Mouse (Mus musculus): ENCODE results near the gene Syt13. TPM values are rescaled to one million over a fixed set of nuclear protein-coding genes. Genes with fewer than 3 reads are reported as not detected.

Gene Syt13
- polyA plus RNA-seq, 1 experiment: 125 TPM

DNA sequence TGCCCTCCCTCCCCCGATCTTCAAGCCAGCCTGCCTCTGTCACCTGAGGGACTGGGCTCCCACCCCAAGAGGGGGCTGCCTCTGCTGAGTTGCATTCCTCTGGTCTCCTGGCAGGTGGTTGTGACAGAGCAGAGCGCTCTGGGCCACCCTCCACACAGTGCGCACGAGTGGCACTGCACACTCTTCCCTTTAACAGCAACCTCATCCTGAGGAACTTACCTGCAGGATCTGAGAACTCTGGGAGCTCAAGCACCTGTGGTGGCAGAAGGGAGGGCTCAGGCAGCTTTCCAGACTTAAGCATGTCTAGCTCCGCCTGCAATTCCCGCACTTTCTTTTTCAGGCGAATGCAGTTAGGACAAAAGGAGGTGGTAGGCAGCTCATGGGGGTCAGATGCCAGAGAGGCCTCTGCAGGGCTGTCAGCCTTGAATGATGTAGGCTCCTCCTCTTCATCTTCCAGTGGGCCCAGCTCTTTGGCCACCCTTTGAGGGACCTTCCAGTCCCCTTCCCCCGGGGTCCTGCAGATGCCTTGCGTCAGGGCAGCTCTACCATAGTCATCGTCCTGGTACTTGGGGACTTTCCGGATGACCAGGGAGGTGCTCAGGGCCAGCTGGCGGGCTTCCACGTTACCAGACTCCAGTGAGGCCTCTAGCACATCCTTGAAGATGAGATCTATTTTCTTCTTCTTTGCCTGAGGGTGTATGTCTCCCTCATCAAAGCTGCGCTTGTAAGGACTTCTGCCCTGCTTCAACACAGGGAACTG, 60.3 kb downstream of the Syt13 start:
- Histone ChIP-seq H3K79me2 (ENCODE audit: control insufficient read depth, insufficient read depth) (no peaks in the 10 kb centered on the region), H3ac (ENCODE audit: control insufficient read depth, insufficient read length, low read depth) (no peak overlapping the region), H3K36me3 (ENCODE audit: control insufficient read depth, insufficient read depth) (no peaks in the 10 kb centered on the region), H3K79me3 (ENCODE audit: low read depth) (no peaks in the 10 kb centered on the region), H3K27me3 (ENCODE audit: control insufficient read depth, insufficient read depth, insufficient read length) (no peaks in the 10 kb centered on the region), H3K4me3 (ENCODE audit: insufficient read depth, poor library complexity, severe bottlenecking) (no peak overlapping the region)
- TF ChIP-seq MYOD1 (IDR thresholded peaks at IDR 0.05; ENCODE audit: control insufficient read depth, insufficient read length, low read depth) (no peak), CTCF (IDR thresholded peaks at IDR 0.05; ENCODE audit: control insufficient read depth, insufficient read depth, insufficient read length) (no peak), CEBPB (IDR thresholded peaks at IDR 0.05; ENCODE audit: low read depth) (no peak), FOSL1 (IDR thresholded peaks at IDR 0.05; ENCODE audit: insufficient read depth, low read length, poor library complexity, severe bottlenecking) (no peak), USF1 (IDR thresholded peaks at IDR 0.05; ENCODE audit: low read depth) (no peak), MAX (IDR thresholded peaks at IDR 0.05) (no peak), MYOG (IDR thresholded peaks at IDR 0.05; ENCODE audit: control insufficient read depth, extremely low read depth, insufficient read length) (no peak)

- H3K36me3 ChIP-seq (ENCODE audit: control insufficient read depth, insufficient read depth): no peaks in the 10 kb centered on the region
- no peaks in the 10 kb centered on the region for H3K79me2 ChIP-seq (ENCODE audit: control insufficient read depth, insufficient read depth)
- no peak for TF ChIP-seq FOSL1 (IDR thresholded peaks at IDR 0.05; ENCODE audit: insufficient read depth, low read length, poor library complexity, severe bottlenecking)
- no peak for TF ChIP-seq MYOD1 (IDR thresholded peaks at IDR 0.05; ENCODE audit: control insufficient read depth, insufficient read length, low read depth)
- no peak for TF ChIP-seq MYOG (IDR thresholded peaks at IDR 0.05; ENCODE audit: control insufficient read depth, extremely low read depth, insufficient read length)
- TF ChIP-seq CEBPB (IDR thresholded peaks at IDR 0.05; ENCODE audit: low read depth): no peak
- TF ChIP-seq CTCF (IDR thresholded peaks at IDR 0.05; ENCODE audit: control insufficient read depth, insufficient read depth, insufficient read length): no peak
- TF ChIP-seq USF1 (IDR thresholded peaks at IDR 0.05; ENCODE audit: low read depth): no peak
- TF ChIP-seq MAX (IDR thresholded peaks at IDR 0.05): no peak
- no peak overlapping the region for H3K4me3 ChIP-seq (ENCODE audit: insufficient read depth, poor library complexity, severe bottlenecking)
- H3ac ChIP-seq (ENCODE audit: control insufficient read depth, insufficient read length, low read depth): no peak overlapping the region
- no peaks in the 10 kb centered on the region for H3K79me3 ChIP-seq (ENCODE audit: low read depth)
- H3K27me3 ChIP-seq (ENCODE audit: control insufficient read depth, insufficient read depth, insufficient read length): no peaks in the 10 kb centered on the region
These were observed 65.3 kb downstream of the Syt13 start for GRCm38 (mm10) chr2:92980165-92980564.

DNA sequence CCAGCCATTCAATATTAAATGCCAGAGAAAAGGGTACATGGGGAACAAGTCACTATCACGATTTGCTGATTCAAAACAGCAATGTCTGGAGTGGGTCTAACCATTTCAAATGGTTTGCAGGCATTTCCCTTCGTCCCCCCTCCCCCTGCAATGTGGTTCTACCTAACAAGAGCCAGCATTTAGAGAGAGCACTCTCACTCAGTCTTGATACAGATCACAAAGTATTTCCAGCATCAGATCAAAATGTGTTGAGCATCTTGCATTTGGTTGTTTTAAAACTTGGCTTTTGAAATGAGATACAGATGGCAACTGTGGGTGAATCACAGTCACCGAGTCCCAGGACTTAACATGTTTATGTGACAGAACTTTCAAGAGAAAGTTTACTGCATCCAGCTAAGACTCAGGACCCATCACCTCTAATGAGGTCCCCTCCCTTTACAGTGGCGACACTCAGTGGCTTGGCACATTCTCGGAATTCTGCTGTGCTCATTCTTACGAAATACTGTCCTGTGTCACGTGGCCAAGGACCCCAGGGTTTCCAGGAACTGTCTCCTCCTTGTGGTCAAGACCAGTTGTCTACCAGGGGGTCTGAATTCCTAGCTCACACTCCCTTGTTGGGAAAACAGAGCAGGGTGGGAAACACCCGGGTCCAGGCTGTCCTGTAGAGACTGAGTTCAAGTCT, 67.8 kb downstream of the Syt13 start:
- H3K27me3 ChIP-seq (ENCODE audit: control insufficient read depth, insufficient read depth, insufficient read length): no peaks in the 10 kb centered on the region
- H3K79me2 ChIP-seq (ENCODE audit: control insufficient read depth, insufficient read depth): no peaks in the 10 kb centered on the region
- TF ChIP-seq FOSL1 (IDR thresholded peaks at IDR 0.05; ENCODE audit: insufficient read depth, low read length, poor library complexity, severe bottlenecking) (no peak), MYOD1 (IDR thresholded peaks at IDR 0.05; ENCODE audit: control insufficient read depth, insufficient read length, low read depth) (no peak), CEBPB (IDR thresholded peaks at IDR 0.05; ENCODE audit: low read depth) (peak; percentile 84), MYOG (IDR thresholded peaks at IDR 0.05; ENCODE audit: control insufficient read depth, extremely low read depth, insufficient read length) (no peak), CTCF (IDR thresholded peaks at IDR 0.05; ENCODE audit: control insufficient read depth, insufficient read depth, insufficient read length) (no peak), MAX (IDR thresholded peaks at IDR 0.05) (no peak), USF1 (IDR thresholded peaks at IDR 0.05; ENCODE audit: low read depth) (peak; percentile 93)
- no peak overlapping the region for H3K4me3 ChIP-seq (ENCODE audit: insufficient read depth, poor library complexity, severe bottlenecking)
- no peaks in the 10 kb centered on the region for H3K79me3 ChIP-seq (ENCODE audit: low read depth)
- H3ac ChIP-seq (ENCODE audit: control insufficient read depth, insufficient read length, low read depth): no peak overlapping the region
- no peaks in the 10 kb centered on the region for H3K36me3 ChIP-seq (ENCODE audit: control insufficient read depth, insufficient read depth)

DNA sequence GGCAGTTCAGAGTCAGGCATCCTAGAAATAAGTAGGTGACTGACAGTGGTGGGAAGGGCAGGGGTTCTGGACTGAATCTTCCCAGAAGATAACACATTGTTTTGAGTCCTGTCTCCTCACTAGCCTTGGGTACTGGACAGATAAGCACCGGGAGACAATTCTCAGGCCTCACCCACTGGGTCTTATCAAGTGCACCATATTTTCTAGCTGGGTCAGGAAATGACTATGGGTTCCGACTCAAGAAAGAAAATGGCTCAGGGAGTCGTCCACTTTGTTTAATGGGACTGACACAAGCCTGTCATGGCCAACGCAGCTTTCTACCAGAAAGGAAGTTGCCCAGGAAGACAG, 68.3 kb downstream of the Syt13 start:
- no peaks in the 10 kb centered on the region for H3K36me3 ChIP-seq (ENCODE audit: control insufficient read depth, insufficient read depth)
- H3K4me3 ChIP-seq (ENCODE audit: insufficient read depth, poor library complexity, severe bottlenecking): no peak overlapping the region
- no peaks in the 10 kb centered on the region for H3K27me3 ChIP-seq (ENCODE audit: control insufficient read depth, insufficient read depth, insufficient read length)
- H3K79me3 ChIP-seq (ENCODE audit: low read depth): no peaks in the 10 kb centered on the region
- no peak for TF ChIP-seq MYOD1 (IDR thresholded peaks at IDR 0.05; ENCODE audit: control insufficient read depth, insufficient read length, low read depth)
- H3ac ChIP-seq (ENCODE audit: control insufficient read depth, insufficient read length, low read depth): no peak overlapping the region
- no peaks in the 10 kb centered on the region for H3K79me2 ChIP-seq (ENCODE audit: control insufficient read depth, insufficient read depth)

GRCm38 (mm10) chr2:92984321-92985108, 69.6 kb downstream of the Syt13 start:
- Histone ChIP-seq H3ac (ENCODE audit: control insufficient read depth, insufficient read length, low read depth) (no peak overlapping the region), H3K79me3 (ENCODE audit: low read depth) (no peaks in the 10 kb centered on the region), H3K4me3 (ENCODE audit: insufficient read depth, poor library complexity, severe bottlenecking) (no peak overlapping the region), H3K27me3 (ENCODE audit: control insufficient read depth, insufficient read depth, insufficient read length) (no peaks in the 10 kb centered on the region), H3K79me2 (ENCODE audit: control insufficient read depth, insufficient read depth) (no peaks in the 10 kb centered on the region), H3K36me3 (ENCODE audit: control insufficient read depth, insufficient read depth) (no peaks in the 10 kb centered on the region)
- TF ChIP-seq MYOG (IDR thresholded peaks at IDR 0.05; ENCODE audit: control insufficient read depth, extremely low read depth, insufficient read length) (no peak), MYOD1 (IDR thresholded peaks at IDR 0.05; ENCODE audit: control insufficient read depth, insufficient read length, low read depth) (peak; percentile 66)

Measured in C2C12 (cell line).